Mouse (Mus musculus): ENCODE data around the gene Otud7b.

- TF ChIP-seq CTCF (conservative IDR thresholded peaks at IDR 0.05; ENCODE audit: insufficient read depth, insufficient read length, low read depth, low read length) = peak; percentile 31; the same call in 1 of the 2 replicates
- TF ChIP-seq POLR2A (IDR thresholded peaks at IDR 0.05; ENCODE audit: low read depth, low read length) = no peak
Observed at GRCm38 (mm10) chr3:96147950-96148349, 43.6 kb downstream of the Otud7b start.

Data from kidney, adult 2 months (tissue).